Mouse (Mus musculus): ENCODE measurements around the gene Afap1.

The Afap1 gene

GRCm38 (mm10) chr5:35893093-35893804 lies at the start of gene Afap1:
Gene Afap1, plus strand, starts transcription at chr5:35893319.
- DNase-seq (ENCODE audit: low read depth in 2 of 2, low spot score in 2 of 2) = peak; percentile 96 to 99

DNA sequence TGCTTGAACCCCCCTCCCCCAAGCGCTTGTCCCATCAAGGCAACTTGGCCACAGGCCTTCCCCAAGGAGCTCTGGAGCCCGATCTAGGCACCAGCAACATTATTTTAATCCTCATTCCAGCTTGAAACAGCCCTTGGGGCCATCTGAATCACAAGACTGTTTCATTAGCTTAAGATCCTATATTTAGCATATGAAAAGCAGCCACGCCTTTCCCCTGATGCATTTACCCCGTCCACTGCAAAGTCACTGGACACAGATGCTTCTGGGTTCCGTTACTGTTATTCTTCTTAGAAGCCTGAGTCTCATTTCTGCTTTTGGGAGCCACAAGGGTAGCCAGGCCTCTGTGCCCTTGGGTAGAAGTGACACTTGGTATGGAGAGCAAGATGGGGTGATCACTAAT lies 41.6 kb upstream of the Afap1 start:
- DNase-seq (ENCODE audit: low read depth in 2 of 2, low spot score in 2 of 2) = no peak

- DNase-seq (ENCODE audit: low read depth in 2 of 2, low spot score in 2 of 2) = no peak
Observed at GRCm38 (mm10) chr5:35853463-35853862, 39.7 kb upstream of the Afap1 start.

GRCm38 (mm10) chr5:35856245-35856644 lies 36.9 kb upstream of the Afap1 start:
- no peak for DNase-seq (ENCODE audit: low read depth in 2 of 2, low spot score in 2 of 2)

- DNase-seq (ENCODE audit: low read depth in 2 of 2, low spot score in 2 of 2) = peak; percentile 11 to 32
Observed at GRCm38 (mm10) chr5:35858069-35858468, 35.0 kb upstream of the Afap1 start.

DNA sequence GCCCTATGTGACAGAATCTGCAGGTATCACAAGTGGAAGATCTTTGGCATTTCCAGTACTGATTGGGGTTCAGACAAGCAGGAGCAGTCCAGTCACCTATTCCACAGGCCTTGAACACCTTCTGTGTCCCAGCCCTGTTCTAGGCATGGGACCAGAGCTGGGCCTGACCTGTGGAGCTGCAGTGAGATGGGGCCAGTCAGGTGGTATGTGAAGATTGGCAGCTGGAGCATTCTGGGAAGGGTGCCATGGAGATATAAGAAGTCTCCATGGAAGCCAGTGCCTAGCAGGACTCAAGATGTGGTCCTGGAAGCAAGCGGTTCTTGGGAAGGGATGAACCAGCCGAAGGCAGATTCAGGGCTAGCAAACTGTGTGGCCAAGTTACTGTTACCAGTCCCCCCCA lies 31.7 kb upstream of the Afap1 start:
- DNase-seq (ENCODE audit: low read depth in 2 of 2, low spot score in 2 of 2) = no peak

DNA sequence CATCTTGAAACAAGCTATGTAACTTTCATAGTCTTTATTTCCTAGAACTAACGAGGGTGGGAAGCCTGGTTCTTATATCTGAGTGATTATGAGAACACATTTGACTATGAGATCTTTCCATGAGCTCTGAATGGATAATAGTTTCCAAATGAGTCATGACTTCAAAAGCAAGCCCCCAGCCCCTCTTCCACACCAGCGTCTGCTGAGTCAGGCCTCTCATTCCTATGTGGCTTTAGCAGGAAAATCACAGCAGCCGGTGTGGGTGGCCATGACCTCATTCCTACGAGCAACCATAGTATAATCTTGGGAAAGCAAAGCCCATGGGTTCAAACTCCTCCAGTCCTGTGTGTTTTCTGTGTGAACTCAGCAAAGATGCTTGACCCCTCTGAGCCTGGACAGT lies 23.1 kb upstream of the Afap1 start:
- DNase-seq (ENCODE audit: low read depth in 2 of 2, low spot score in 2 of 2) = no peak

DNA sequence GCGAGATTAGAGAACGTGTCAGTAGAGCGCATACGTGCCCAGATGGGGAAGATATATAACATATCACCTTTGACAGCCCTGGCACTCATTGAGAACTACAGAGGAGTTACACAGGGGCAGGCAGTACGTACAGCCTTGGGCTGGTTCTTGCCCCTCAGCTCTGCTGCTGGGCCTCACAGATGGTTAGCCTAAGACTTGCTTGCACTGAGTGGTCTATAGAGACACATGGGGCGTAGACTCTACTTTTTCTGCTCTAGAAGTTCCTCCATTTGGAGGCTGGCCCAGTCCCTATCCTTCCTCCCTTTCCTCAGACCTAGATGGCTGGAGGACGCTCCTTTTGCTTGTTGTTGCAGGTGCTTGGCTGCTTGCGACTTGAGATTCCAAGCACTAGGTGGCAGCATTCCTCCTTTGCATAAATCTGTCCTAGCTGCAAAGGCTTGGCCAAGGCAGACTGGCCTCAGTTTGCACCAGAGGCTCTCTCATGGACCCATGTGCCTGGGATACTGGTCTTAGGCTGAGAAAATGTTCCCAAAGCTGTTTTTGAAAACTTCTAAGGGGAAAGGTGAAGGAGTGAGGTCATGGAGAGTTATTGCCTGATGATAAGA lies 22.6 kb upstream of the Afap1 start:
- DNase-seq (ENCODE audit: low read depth in 2 of 2, low spot score in 2 of 2) = peak; percentile 34 to 53

DNA sequence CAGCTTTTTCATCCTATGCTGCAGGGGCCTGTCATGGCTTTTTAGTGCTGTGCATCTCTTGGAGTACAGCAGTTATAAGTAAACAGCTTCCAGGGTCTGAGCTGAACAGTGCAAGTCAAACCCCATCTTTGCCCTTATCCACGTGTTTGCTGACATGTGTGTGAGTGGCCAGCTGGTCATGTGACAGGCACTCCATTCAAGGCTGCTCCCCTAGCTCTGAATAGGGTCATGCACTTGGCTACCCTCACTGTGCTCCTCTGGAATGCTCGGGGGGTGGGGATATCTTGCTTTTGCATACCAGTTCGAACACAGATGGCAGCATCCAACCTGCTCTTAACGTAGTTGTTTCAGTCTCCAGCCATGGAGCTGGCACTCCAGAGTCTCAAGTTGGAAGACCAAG lies 19.7 kb upstream of the Afap1 start:
- no peak for DNase-seq (ENCODE audit: low read depth in 2 of 2, low spot score in 2 of 2)

- no peak for DNase-seq (ENCODE audit: low read depth in 2 of 2, low spot score in 2 of 2)
Observed at GRCm38 (mm10) chr5:35876236-35876635, 16.9 kb upstream of the Afap1 start.

GRCm38 (mm10) chr5:35879199-35879598 lies 13.9 kb upstream of the Afap1 start:
- no peak for DNase-seq (ENCODE audit: low read depth in 2 of 2, low spot score in 2 of 2)

GRCm38 (mm10) chr5:35882391-35882790 lies 10.7 kb upstream of the Afap1 start:
- DNase-seq (ENCODE audit: low read depth in 2 of 2, low spot score in 2 of 2) = no peak

GRCm38 (mm10) chr5:35884262-35884661 lies 8.9 kb upstream of the Afap1 start:
- DNase-seq (ENCODE audit: low read depth in 2 of 2, low spot score in 2 of 2) = no peak

- DNase-seq (ENCODE audit: low read depth in 2 of 2, low spot score in 2 of 2) = no peak
Observed at GRCm38 (mm10) chr5:35884689-35885088, 8.4 kb upstream of the Afap1 start.

GRCm38 (mm10) chr5:35888959-35889358 lies 4.2 kb upstream of the Afap1 start:
- no peak for DNase-seq (ENCODE audit: low read depth in 2 of 2, low spot score in 2 of 2)

- DNase-seq (ENCODE audit: low read depth in 2 of 2, low spot score in 2 of 2) = no peak
Observed at GRCm38 (mm10) chr5:35889641-35890040, 3.5 kb upstream of the Afap1 start.

DNA sequence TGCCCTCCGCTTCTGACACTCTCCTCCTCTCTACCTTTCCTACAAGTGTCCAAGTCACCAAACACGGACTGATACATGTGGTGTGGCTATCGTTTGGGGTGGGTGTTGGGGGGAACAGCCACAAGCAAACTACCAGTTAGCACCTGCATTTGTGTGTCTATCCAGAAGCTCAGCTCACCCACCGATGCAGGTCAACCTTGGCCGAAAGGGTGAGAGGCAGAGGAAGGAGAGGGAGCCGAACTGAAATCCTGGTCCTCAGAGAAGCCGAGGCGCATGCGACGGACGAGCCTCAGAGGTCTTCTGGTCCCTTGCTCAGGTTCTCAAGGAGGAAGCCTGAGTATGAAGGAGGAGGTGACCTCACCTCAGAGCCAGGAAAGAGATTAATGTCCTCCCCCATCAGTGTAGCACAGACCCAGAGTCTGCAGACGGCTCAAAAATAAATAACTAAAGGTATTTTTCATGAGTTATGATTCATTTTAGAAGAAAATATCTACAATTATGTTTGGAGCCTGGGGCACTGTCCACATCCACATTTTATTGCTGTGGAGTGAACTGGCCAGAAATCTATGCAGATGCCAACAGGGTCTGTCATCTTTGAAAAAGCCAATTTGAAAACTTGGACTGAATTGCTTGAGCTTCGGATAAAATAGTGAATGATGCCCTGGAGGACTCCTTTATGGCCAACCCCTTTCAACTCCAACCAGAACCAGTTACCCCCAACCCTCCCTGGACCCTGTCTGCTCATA lies 2.0 kb upstream of the Afap1 start:
- DNase-seq (ENCODE audit: low read depth in 2 of 2, low spot score in 2 of 2) = no peak

GRCm38 (mm10) chr5:35892363-35892762 lies 756 bp upstream of the Afap1 start:
- no peak for DNase-seq (ENCODE audit: low read depth in 2 of 2, low spot score in 2 of 2)

DNA sequence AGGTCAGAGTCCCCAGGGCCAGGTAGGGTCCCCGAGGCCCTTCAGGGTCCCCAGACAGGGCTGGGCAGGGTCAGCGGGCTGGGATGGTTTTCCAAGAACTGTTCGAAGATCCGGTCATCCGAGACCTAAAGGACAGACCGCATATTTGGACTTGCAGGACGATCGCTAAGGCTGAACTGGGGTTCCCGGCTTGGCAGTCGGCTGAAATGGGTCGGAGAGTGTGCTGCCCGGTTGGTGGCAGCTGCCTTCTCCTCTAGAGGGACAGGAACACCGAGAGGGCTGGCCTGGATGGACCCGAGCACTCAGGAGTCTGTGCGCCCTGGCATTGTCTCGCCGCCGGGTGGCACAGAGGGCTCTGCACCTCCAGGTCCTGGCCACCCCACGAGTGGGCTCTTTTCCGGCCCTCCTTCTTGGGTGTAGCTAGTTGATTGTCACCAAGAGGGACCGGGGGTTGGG lies 714 bp downstream of the Afap1 start:
- DNase-seq (ENCODE audit: low read depth in 2 of 2, low spot score in 2 of 2) = peak; percentile 44 to 47

- no peak for DNase-seq (ENCODE audit: low read depth in 2 of 2, low spot score in 2 of 2)
Observed at GRCm38 (mm10) chr5:35894295-35895047, 1.4 kb downstream of the Afap1 start.

- no peak for DNase-seq (ENCODE audit: low read depth in 2 of 2, low spot score in 2 of 2)
Observed at GRCm38 (mm10) chr5:35895926-35896325, 2.8 kb downstream of the Afap1 start.

Measured in CD8-positive naive resting alpha-beta T cell, adult 2 months (primary cell).